Mouse (Mus musculus): ENCODE data around the gene Prkca. TPM values are rescaled to one million over a fixed set of nuclear protein-coding genes. Genes with fewer than 3 reads are reported as not detected.

Prkca gene
- polyA plus RNA-seq, 1 experiment from 2014 or later: 3.4 TPM

DNA sequence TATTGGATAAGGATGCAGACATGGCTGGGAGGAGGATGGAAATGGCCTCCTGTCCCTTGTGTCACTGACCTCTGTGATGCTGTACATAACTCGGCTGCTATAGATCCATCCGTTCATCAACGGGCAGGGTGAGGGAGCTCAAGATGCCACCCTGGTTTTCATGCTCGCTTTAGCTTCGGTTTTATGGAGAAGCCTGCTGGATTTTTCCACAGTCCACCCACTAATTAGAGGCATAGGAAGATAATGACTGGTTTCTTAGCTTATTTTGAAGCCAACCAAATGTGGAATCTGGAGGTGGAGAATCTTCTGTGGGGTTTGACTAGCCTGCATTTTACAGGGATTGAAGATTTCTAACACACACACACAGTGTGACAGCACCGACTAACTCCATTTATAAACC is 286.6 kb downstream of the Prkca start:
- no peaks in the 10 kb centered on the region for H3K36me3 ChIP-seq (replicated peaks)
- no peak overlapping the region for H3K27ac ChIP-seq (replicated peaks)
- H3K9me3 ChIP-seq: no peaks in the 10 kb centered on the region
- no peaks in the 10 kb centered on the region for H3K4me1 ChIP-seq
- 90% methylated on average over 6 of the region's 6 CpGs for whole genome bisulfite sequencing
- no peaks in the 10 kb centered on the region for H3K27me3 ChIP-seq (replicated peaks; ENCODE audit: low read depth, poor library complexity, severe bottlenecking)
- no peak for DNase-seq (ENCODE audit: low spot score)
- no peak overlapping the region for H3K4me3 ChIP-seq

DNA sequence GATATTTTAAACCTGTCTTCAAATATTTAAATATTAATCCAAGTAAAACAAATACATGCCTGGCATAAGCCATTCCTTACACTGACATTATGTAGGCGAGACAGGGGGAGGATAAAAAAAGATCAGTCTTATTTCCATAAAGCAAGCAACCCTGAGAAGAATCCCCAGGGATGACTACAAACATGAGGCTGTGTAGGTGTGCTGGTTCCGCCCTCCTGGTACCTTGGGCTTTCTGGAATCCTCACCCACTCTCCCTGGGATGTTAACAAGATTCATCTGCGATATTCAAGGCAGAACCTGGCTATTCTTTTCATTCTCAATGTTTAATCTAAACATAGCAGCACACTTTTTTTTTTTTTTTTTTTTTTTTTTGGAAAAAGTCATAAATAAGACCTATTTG is 289.1 kb downstream of the Prkca start:
- H3K9me3 ChIP-seq: no peaks in the 10 kb centered on the region
- DNase-seq (ENCODE audit: low spot score): no peak
- WGBS: 88% methylated on average over 3 of the region's 3 CpGs
- no peaks in the 10 kb centered on the region for H3K36me3 ChIP-seq (replicated peaks)
- no peaks in the 10 kb centered on the region for H3K27me3 ChIP-seq (replicated peaks; ENCODE audit: low read depth, poor library complexity, severe bottlenecking)
- no peaks in the 10 kb centered on the region for H3K4me1 ChIP-seq
- no peak overlapping the region for H3K27ac ChIP-seq (replicated peaks)
- no peak overlapping the region for H3K4me3 ChIP-seq

DNA sequence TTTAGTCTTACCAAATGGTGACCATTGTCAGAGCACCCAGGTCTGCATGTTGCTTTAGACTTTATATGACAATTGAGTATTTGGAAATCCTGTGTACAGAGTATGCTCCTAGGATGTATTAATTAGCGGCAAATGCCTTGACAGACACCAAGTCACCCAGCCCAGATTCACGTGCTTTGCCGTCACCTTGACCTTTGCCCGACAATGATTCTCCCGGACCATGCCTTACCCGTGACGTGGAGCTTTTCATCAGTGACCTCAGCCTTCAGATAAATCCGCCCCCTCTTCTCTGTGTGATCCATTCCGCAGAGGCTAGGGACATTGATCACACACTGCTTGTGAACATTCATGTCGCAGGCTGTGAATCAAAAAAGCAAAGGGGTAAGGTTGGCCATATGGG is 290.0 kb downstream of the Prkca start:
- 88% methylated on average over 10 of the region's 10 CpGs for WGBS
- Histone ChIP-seq H3K9me3 (no peaks in the 10 kb centered on the region), H3K4me1 (no peaks in the 10 kb centered on the region), H3K4me3 (no peak overlapping the region), H3K27me3 (replicated peaks; ENCODE audit: low read depth, poor library complexity, severe bottlenecking) (no peaks in the 10 kb centered on the region), H3K36me3 (replicated peaks) (no peaks in the 10 kb centered on the region), H3K27ac (replicated peaks) (no peak overlapping the region)
- DNase-seq (ENCODE audit: low spot score): no peak

DNA sequence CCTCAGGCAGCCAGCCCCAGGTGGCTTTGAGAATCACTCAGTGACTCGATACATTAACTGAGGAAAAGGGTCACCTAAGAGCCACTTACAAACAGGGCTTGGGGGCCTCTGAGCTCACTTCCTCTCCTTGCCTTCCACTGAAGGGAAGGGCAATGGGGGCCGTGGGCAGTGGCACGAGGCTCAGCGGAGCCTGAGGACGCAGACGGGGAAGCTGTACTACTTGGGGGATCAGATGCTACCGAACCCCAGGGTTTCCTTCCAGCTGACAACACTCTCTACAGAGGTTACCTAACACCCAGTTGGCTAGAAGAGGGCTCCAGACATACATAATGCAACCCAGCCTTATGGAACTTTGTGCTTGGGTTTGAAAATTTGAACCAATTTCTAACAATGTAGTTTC is 302.1 kb downstream of the Prkca start:
- H3K4me3 ChIP-seq: no peak overlapping the region
- no peaks in the 10 kb centered on the region for H3K9me3 ChIP-seq
- DNase-seq (ENCODE audit: low spot score): no peak
- H3K4me1 ChIP-seq: peaks cover 27% of the 10 kb centered on the region
- H3K36me3 ChIP-seq (replicated peaks): no peaks in the 10 kb centered on the region
- H3K27me3 ChIP-seq (replicated peaks; ENCODE audit: low read depth, poor library complexity, severe bottlenecking): no peaks in the 10 kb centered on the region; the same call in 1 of the 2 replicates
- no peak overlapping the region for H3K27ac ChIP-seq (replicated peaks)
- 55% methylated on average over 7 of the region's 7 CpGs for WGBS

DNA sequence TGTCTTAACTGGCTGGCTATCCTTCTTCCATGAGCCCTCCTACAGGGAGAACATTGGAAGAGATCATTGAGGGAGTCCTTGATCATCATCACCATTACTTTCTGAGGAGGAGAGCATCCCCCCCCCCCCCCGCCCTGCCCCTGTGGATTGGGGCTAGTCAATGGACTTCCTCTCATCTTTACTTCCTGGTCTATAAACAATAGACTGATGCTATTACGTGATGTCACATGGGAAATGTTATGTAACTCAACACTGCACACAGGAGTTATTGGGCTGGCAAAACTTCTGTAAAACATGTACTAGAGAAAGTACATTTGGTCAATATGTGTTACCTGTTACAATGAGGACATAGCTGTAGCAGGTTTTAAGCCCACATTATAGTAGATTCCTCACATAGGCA is 302.9 kb downstream of the Prkca start:
- DNase-seq (ENCODE audit: low spot score): no peak
- H3K4me1 ChIP-seq: peaks cover 27% of the 10 kb centered on the region
- no peaks in the 10 kb centered on the region for H3K36me3 ChIP-seq (replicated peaks)
- H3K27ac ChIP-seq (replicated peaks): no peak overlapping the region
- 79% methylated on average over 2 of the region's 2 CpGs for WGBS
- H3K27me3 ChIP-seq (replicated peaks; ENCODE audit: low read depth, poor library complexity, severe bottlenecking): no peaks in the 10 kb centered on the region; the same call in 1 of the 2 replicates
- H3K4me3 ChIP-seq: no peak overlapping the region
- H3K9me3 ChIP-seq: no peaks in the 10 kb centered on the region

DNA sequence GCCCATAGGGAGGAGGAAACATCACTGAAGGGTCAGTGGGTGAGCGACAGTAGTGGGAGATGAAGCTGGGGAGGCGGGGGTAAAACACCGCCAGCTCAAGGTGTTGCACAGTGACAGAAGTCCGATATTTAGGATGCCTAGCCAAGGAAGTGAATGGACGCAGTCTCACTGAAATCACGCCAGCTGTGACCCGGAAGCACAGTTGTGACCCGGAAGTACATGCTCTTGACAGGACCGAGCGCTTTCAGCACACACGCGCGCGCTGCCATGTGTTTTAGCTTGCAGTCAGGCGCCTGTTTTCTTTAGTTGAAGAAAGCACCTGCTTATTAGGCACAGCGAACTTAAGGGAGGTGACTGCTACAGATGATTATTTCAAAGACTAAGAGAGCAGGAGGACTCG is 304.0 kb downstream of the Prkca start:
- peaks cover 27% of the 10 kb centered on the region for H3K4me1 ChIP-seq
- H3K27me3 ChIP-seq (replicated peaks; ENCODE audit: low read depth, poor library complexity, severe bottlenecking): no peaks in the 10 kb centered on the region; the same call in 1 of the 2 replicates
- WGBS: 89% methylated on average over 17 of the region's 17 CpGs
- DNase-seq (ENCODE audit: low spot score): no peak
- no peaks in the 10 kb centered on the region for H3K36me3 ChIP-seq (replicated peaks)
- H3K4me3 ChIP-seq: no peak overlapping the region
- no peaks in the 10 kb centered on the region for H3K9me3 ChIP-seq
- no peak overlapping the region for H3K27ac ChIP-seq (replicated peaks)

DNA sequence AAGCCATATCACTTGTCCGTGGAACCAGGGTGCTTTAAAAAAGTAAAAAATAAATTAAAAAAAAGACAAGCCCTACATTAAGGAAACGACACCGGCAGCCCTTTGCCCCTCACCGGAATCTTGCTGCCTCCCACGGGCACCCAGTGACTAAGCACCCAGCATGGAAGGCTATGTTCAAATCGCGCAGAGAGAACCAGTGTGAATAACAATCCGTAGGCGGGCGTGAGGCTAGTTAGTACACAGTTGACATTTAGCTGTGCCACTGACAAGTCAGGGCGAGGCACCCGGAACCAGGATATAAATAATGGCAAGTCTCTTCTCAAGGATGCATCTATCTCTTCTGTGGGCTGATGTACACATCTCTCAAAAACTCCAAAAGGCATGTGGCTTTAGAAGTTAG is 304.7 kb downstream of the Prkca start:
- WGBS: 91% methylated on average over 12 of the region's 12 CpGs
- Histone ChIP-seq H3K27ac (replicated peaks) (no peak overlapping the region), H3K4me1 (peaks cover 33% of the 10 kb centered on the region), H3K36me3 (replicated peaks) (no peaks in the 10 kb centered on the region), H3K27me3 (replicated peaks; ENCODE audit: low read depth, poor library complexity, severe bottlenecking) (no peaks in the 10 kb centered on the region; the same call in 1 of the 2 replicates), H3K4me3 (no peak overlapping the region), H3K9me3 (no peaks in the 10 kb centered on the region)
- no peak for DNase-seq (ENCODE audit: low spot score)

DNA sequence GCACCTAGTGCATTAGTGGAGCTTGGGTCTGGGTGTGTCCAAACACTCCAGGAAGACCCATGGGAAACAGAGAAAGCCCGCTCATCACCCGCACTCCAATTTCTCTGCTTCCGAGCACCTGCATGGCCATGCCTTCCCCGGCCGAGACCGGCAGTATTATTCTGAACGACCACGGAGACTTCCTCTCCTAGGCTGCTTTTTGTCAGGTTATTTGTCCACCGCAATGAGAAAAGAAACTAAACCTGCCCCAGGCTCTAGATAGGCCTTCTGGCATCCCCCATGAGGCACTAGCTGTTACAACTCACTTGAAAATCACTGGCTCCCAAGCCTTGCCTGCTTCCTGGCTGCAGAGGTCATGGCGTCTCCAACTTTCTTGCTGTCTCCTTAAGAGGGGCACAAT is 307.4 kb downstream of the Prkca start:
- Histone ChIP-seq H3K36me3 (replicated peaks) (no peaks in the 10 kb centered on the region), H3K4me3 (no peak overlapping the region), H3K27me3 (replicated peaks; ENCODE audit: low read depth, poor library complexity, severe bottlenecking) (no peaks in the 10 kb centered on the region; the same call in 1 of the 2 replicates), H3K4me1 (peaks cover 29% of the 10 kb centered on the region), H3K9me3 (no peaks in the 10 kb centered on the region), H3K27ac (replicated peaks) (no peak overlapping the region)
- 89% methylated on average over 10 of the region's 10 CpGs for WGBS
- no peak for DNase-seq (ENCODE audit: low spot score)

DNA sequence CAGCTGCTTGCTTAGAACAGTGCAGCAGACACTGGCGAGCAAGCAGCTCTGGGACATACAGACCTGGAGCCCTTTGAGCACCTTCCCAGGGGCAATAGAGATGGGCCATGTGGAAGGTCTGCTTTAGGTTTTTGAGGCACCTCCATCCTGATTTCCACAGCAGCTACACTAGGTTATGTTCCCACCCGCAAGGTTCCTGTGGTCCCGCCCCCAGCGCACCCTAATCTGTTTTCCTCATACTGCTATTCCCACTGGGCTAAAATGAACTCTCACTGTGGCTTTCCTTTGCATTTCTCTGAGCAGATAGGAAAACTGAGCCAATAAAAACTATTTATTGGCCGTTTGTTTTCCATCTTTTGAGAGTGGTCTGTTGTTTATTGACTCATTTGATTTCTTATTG is 308.0 kb downstream of the Prkca start:
- H3K4me1 ChIP-seq: peaks cover 29% of the 10 kb centered on the region
- no peak overlapping the region for H3K27ac ChIP-seq (replicated peaks)
- WGBS: 87% methylated on average over 5 of the region's 5 CpGs
- no peak for DNase-seq (ENCODE audit: low spot score)
- no peak overlapping the region for H3K4me3 ChIP-seq
- H3K27me3 ChIP-seq (replicated peaks; ENCODE audit: low read depth, poor library complexity, severe bottlenecking): no peaks in the 10 kb centered on the region; the same call in 1 of the 2 replicates
- H3K36me3 ChIP-seq (replicated peaks): no peaks in the 10 kb centered on the region
- no peaks in the 10 kb centered on the region for H3K9me3 ChIP-seq

DNA sequence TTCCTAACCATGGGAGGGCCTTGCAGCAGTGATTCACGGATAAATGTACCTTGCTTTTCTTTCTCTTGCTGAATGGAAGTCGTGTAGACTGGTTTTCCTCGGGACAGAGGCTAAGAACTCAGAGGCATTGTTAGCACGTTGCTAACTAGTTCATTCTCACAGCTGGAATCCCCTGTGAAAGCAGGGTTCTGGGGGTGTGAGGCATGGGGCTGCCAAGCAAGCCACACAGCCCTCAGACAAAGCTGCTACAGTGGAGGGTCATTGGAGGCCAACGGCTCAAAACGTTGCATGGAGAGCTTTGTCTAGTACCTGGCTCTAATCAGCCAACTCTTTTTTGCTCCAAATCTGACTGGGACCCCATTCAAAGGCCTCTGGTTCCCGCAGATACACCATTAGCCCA is 309.4 kb downstream of the Prkca start:
- Histone ChIP-seq H3K9me3 (no peaks in the 10 kb centered on the region), H3K4me3 (no peak overlapping the region), H3K4me1 (peaks cover 22% of the 10 kb centered on the region), H3K27me3 (replicated peaks; ENCODE audit: low read depth, poor library complexity, severe bottlenecking) (no peaks in the 10 kb centered on the region; the same call in 1 of the 2 replicates), H3K36me3 (replicated peaks) (no peaks in the 10 kb centered on the region), H3K27ac (replicated peaks) (no peak overlapping the region)
- no peak for DNase-seq (ENCODE audit: low spot score)
- WGBS: 26% methylated on average over 7 of the region's 7 CpGs

DNA sequence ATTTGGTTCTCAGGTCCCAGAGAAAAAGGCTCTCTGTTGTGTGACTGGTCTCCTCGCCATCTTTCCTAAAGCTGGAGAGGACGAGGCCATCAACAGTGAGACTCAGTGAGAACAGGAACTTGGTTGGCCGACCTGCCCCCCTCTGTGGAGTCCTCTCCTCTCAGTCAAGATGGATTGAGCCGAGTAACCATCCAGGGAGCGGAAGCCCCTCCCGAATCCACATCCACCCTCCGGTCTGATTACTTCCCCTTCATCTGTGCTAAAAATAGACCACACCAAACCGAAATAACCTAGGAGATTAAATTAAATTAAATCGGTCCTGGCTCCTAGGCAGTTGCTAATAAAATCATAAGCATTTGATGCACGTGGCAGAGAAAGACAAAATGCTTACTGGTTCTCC is 311.2 kb downstream of the Prkca start:
- no peak overlapping the region for H3K27ac ChIP-seq (replicated peaks)
- no peak for DNase-seq (ENCODE audit: low spot score)
- no peaks in the 10 kb centered on the region for H3K9me3 ChIP-seq
- H3K4me1 ChIP-seq: peaks cover 14% of the 10 kb centered on the region; the same call in 1 of the 2 replicates
- no peak overlapping the region for H3K4me3 ChIP-seq
- no peaks in the 10 kb centered on the region; the same call in 1 of the 2 replicates for H3K27me3 ChIP-seq (replicated peaks; ENCODE audit: low read depth, poor library complexity, severe bottlenecking)
- H3K36me3 ChIP-seq (replicated peaks): no peaks in the 10 kb centered on the region
- 76% methylated on average over 10 of the region's 10 CpGs for WGBS

DNA sequence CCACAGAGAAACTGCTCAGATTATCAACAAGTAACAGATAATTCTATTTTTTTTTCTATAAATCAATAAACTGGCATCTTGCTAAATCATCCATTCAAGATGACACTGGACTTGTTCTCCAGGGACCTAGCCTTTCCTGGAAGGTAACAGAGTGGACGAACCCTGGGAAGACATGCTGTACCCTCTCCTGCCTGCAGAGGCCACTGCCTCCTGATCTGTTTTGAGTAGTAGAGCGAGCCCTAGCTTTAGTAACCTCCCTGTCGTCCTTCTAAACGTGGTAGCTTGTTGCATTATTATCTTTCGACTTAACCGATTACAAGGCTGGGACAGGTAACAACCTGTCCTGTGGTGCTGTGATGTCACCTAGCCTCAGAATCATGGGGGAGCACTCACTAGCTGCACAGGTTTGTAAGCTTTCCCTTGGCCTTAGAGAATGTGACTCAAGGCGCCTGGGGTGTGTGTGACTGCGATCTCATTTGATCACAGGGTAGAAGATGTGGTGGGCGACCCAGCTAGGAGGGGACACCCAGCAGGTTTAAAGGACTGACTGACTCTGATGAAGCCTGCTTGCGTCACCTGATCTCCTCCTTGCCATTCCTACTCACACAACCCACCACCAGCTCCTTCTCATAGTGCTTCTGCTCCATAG is 312.6 kb downstream of the Prkca start:
- WGBS: 56% methylated on average over 10 of the region's 10 CpGs
- no peaks in the 10 kb centered on the region for H3K36me3 ChIP-seq (replicated peaks)
- no peaks in the 10 kb centered on the region for H3K27me3 ChIP-seq (replicated peaks; ENCODE audit: low read depth, poor library complexity, severe bottlenecking)
- no peak overlapping the region for H3K27ac ChIP-seq (replicated peaks)
- H3K4me1 ChIP-seq: peaks cover 18% of the 10 kb centered on the region; the same call in 1 of the 2 replicates
- DNase-seq (ENCODE audit: low spot score): peak; percentile 46
- H3K4me3 ChIP-seq: no peak overlapping the region
- H3K9me3 ChIP-seq: no peaks in the 10 kb centered on the region

DNA sequence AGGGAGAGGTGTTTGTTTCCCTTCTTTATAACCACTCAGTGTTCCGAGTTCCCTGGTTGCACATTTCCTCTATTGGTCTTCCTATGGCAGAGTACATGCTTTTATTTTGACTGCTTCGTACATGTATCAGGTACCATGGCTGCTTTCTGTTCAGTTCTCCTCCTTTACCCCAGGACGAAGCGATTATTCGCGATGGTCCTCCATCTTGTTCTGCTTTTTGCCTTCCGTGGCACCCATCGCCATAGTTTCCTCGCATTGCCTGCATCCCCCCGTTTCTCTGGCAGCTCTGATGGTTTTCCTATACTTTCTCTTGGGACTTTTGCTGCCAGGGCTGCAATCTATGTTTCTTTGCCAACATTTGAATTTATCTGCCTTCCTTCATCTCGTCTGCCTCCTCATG is 314.4 kb downstream of the Prkca start:
- 93% methylated on average over 11 of the region's 11 CpGs for WGBS
- Histone ChIP-seq H3K36me3 (replicated peaks) (no peaks in the 10 kb centered on the region), H3K27me3 (replicated peaks; ENCODE audit: low read depth, poor library complexity, severe bottlenecking) (no peaks in the 10 kb centered on the region), H3K27ac (replicated peaks) (no peak overlapping the region), H3K4me1 (peaks cover 18% of the 10 kb centered on the region; the same call in 1 of the 2 replicates), H3K4me3 (no peak overlapping the region), H3K9me3 (no peaks in the 10 kb centered on the region)
- DNase-seq (ENCODE audit: low spot score): no peak
